In the genomic region with DNA sequence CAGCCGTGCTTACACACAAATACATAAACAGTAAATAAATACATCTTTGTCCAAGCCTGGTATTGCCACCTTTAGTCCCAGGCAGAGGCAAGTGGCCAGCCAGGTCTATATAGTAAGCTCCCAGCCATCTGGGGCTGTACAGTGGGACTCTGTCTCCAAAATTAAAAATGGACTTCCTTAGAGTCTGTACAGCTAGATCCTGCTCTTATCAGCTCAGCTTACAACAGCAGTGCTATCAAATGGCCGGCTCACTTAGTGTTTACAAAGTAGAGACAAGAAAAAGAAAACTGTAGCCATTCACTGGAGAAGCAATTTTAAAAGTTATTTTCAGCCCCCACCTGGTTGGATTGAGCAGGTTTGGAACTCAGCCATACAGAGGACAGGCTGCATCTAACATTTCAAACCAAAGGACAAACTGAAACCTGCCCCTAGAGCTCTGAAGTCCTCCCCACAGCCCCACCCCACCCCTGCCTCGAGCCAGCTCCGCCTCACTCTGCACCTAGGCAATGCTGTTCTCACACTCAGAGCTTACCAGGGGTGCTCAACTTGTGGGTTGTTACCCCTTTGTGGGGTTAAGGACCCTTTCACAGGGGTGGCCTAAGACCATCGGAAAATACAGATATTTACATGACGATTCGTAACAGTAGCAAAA, we compare ENCODE assay signal across 15 mouse cellular contexts. TPM values are rescaled to one million over a fixed set of nuclear protein-coding genes. Genes with fewer than 3 reads are reported as not detected.
DNase-seq lines count a peak whose midpoint lies in the region; ATAC-seq lines count a peak whose summit lies in the region.
"Had no signal": no experiment of that assay in that cellular context is flagged by ENCODE, and none has a peak within 500 bp of the region (broad histone marks: within the 10 kb centered on the region; RNA-seq: fewer than 3 reads in every experiment).

No protein-coding gene starts in this region.

- H3K36me3 ChIP-seq in intestine, embryonic 14.5 days (ENCODE audit: control insufficient read depth, insufficient read depth, low read length): no peaks in the 10 kb centered on the region
- H3K36me3 ChIP-seq: embryonic facial prominence, embryonic 10.5 days; forebrain, embryonic 12.5 days; lung, embryonic 15.5 days; midbrain, embryonic 15.5 days had no signal

- H3K4me3 ChIP-seq in intestine, embryonic 14.5 days (ENCODE audit: low read depth, low read length): 0 out of 2 replicates have a peak overlapping the region, but pooled peaks have one; percentile 6
- H3K4me3 ChIP-seq: embryonic facial prominence, embryonic 10.5 days; forebrain, embryonic 12.5 days; lung, embryonic 15.5 days; midbrain, embryonic 15.5 days had no signal

- no peaks in the 10 kb centered on the region; the same call in 1 of the 2 replicates for H3K4me1 ChIP-seq in intestine, embryonic 14.5 days (replicated peaks; ENCODE audit: control insufficient read depth, insufficient read depth, low read length)
- H3K4me1 ChIP-seq: lung, embryonic 15.5 days; midbrain, embryonic 15.5 days had no signal

- no peak overlapping the region for H3K9ac ChIP-seq in intestine, embryonic 14.5 days (ENCODE audit: low read length)
- H3K9ac ChIP-seq: forebrain, embryonic 12.5 days; lung, embryonic 15.5 days; midbrain, embryonic 15.5 days had no signal

- peak overlapping the region; percentile 27 for H3K4me2 ChIP-seq in intestine, embryonic 14.5 days (ENCODE audit: low read length)
- H3K4me2 ChIP-seq: forebrain, embryonic 12.5 days; lung, embryonic 15.5 days; midbrain, embryonic 15.5 days had no signal

- peak overlapping the region; percentile 69 for H3K27ac ChIP-seq in intestine, embryonic 14.5 days (ENCODE audit: low read depth)
- H3K27ac ChIP-seq: embryonic facial prominence, embryonic 10.5 days; forebrain, embryonic 12.5 days; lung, embryonic 15.5 days; midbrain, embryonic 15.5 days had no signal

- peak; percentile 55 for DNase-seq in heart, adult 11 months
- no peak for DNase-seq in heart, adult 8-10 months (ENCODE audit: low spot score)
- DNase-seq in intestine, embryonic 14.5 days (ENCODE audit: low spot score): no peak
- peak; percentile 60 for DNase-seq in kidney, postnatal 14 days
- DNase-seq in adrenal gland, adult (ENCODE audit: inconsistent age in 2 of 2, low spot score in 1 of 2): no peak
- no peak for DNase-seq in frontal cortex, postnatal 25 days (ENCODE audit: low spot score in 2 of 2)
- DNase-seq: gastrocnemius, postnatal 14 days; thymus, adult 18-20 months had no signal

- no peaks in the 10 kb centered on the region for H3K9me3 ChIP-seq in intestine, embryonic 14.5 days (ENCODE audit: control insufficient read depth, low read length)
- H3K9me3 ChIP-seq: embryonic facial prominence, embryonic 10.5 days; forebrain, embryonic 12.5 days; lung, embryonic 15.5 days; midbrain, embryonic 15.5 days had no signal

- peak; percentile 51; the same call in 1 of the 2 replicates for ATAC-seq in intestine, embryonic 14.5 days (replicated peaks; ENCODE audit: low FRiP score, low TSS enrichment, low read depth)
- ATAC-seq in megakaryocyte-erythroid progenitor cell, adult 5-6 weeks (replicated peaks; ENCODE audit: low FRiP score, low TSS enrichment, poor library complexity, severe bottlenecking): peak; percentile 60; the same call in 1 of the 2 replicates
- ATAC-seq in CD4-positive, CD25-positive, alpha-beta regulatory T cell, adult 4 months: no peak
- ATAC-seq: midbrain, embryonic 15.5 days had no signal

- WGBS in intestine, embryonic 14.5 days: 35% methylated on average over 7 of the region's 7 CpGs

- H3K27me3 ChIP-seq in intestine, embryonic 14.5 days (replicated peaks; ENCODE audit: control insufficient read depth, insufficient read depth, low read length): no peaks in the 10 kb centered on the region
- H3K27me3 ChIP-seq: midbrain, embryonic 15.5 days had no signal

RNA-seq across cellular contexts. Expression of a gene that starts 6.5 kb away (rescaled TPM):
- not detected for total RNA-seq in heart, adult 8-10 months (2022)
- 8.4 and 10.0 TPM in 2 replicates for polyA plus RNA-seq in intestine, embryonic 14.5 days (2014; fragmentation: Nextera tagmentation; extraction: Ambion mirVana)
- not detected in 2 replicates for total RNA-seq in megakaryocyte-erythroid progenitor cell, adult 5-6 weeks (2014; fragmentation: Nextera tagmentation)
- total RNA-seq in megakaryocyte-erythroid progenitor cell, adult 5-6 weeks (2017): not detected in 2 replicates
- polyA plus RNA-seq in CD4-positive, CD25-positive, alpha-beta regulatory T cell, adult 4 months (2017; shearing (Covaris generic)): under 1 TPM in 1 of 2 experiments, not detected in 1; 0.09 TPM
- total RNA-seq: gastrocnemius, postnatal 14 days; left cerebral cortex, adult 18-20 months had no signal
- polyA plus RNA-seq: forebrain, embryonic 12.5 days had no signal

RNA-seq across cellular contexts. Expression of a gene that starts 22.5 kb away (rescaled TPM):
- 10 to 100 TPM; 20.5 to 31.0 (median 28.6) TPM for total RNA-seq in heart, adult 8-10 months (2022)
- 45.2 and 57.7 TPM in 2 replicates for polyA plus RNA-seq in intestine, embryonic 14.5 days (2014; fragmentation: Nextera tagmentation; extraction: Ambion mirVana)
- 20.0 and 21.2 TPM in 2 replicates for total RNA-seq in megakaryocyte-erythroid progenitor cell, adult 5-6 weeks (2014; fragmentation: Nextera tagmentation)
- 13.2 and 20.1 TPM in 2 replicates for total RNA-seq in megakaryocyte-erythroid progenitor cell, adult 5-6 weeks (2017)
- 10 to 100 TPM; 34.5 to 46.3 TPM for polyA plus RNA-seq in CD4-positive, CD25-positive, alpha-beta regulatory T cell, adult 4 months (2017; shearing (Covaris generic))

RNA-seq across cellular contexts. Expression of a gene that starts 41.4 kb away (rescaled TPM):
- under 1 TPM; 0.44 to 0.72 (median 0.59) TPM for total RNA-seq in heart, adult 8-10 months (2022)
- 1.7 and 2.3 TPM in 2 replicates for polyA plus RNA-seq in intestine, embryonic 14.5 days (2014; fragmentation: Nextera tagmentation; extraction: Ambion mirVana)
- total RNA-seq in megakaryocyte-erythroid progenitor cell, adult 5-6 weeks (2014; fragmentation: Nextera tagmentation): 12.2 and 21.1 TPM in 2 replicates
- 2.6 and 7.0 TPM in 2 replicates for total RNA-seq in megakaryocyte-erythroid progenitor cell, adult 5-6 weeks (2017)
- 1 to 10 TPM; 5.8 to 9.1 TPM for polyA plus RNA-seq in CD4-positive, CD25-positive, alpha-beta regulatory T cell, adult 4 months (2017; shearing (Covaris generic))
- total RNA-seq: gastrocnemius, postnatal 14 days had no signal
- polyA plus RNA-seq: embryonic facial prominence, embryonic 10.5 days had no signal

RNA-seq across cellular contexts. Expression of a gene that starts 46.5 kb away (rescaled TPM):
- 10 to 100 TPM; 26.3 to 31.9 (median 29.0) TPM for total RNA-seq in heart, adult 8-10 months (2022)
- polyA plus RNA-seq in intestine, embryonic 14.5 days (2014; fragmentation: Nextera tagmentation; extraction: Ambion mirVana): 21.1 and 21.5 TPM in 2 replicates
- total RNA-seq in megakaryocyte-erythroid progenitor cell, adult 5-6 weeks (2014; fragmentation: Nextera tagmentation): 47.2 and 47.5 TPM in 2 replicates
- 20.0 and 23.0 TPM in 2 replicates for total RNA-seq in megakaryocyte-erythroid progenitor cell, adult 5-6 weeks (2017)
- 10 to 100 TPM; 10.2 to 14.2 TPM for polyA plus RNA-seq in CD4-positive, CD25-positive, alpha-beta regulatory T cell, adult 4 months (2017; shearing (Covaris generic))

Comparison
In these comparisons a context has a peak if more than half of its experiments do, and no peak if none do; other contexts are left out.
1. DNase-seq: peak in heart, adult 11 months (single experiment) and kidney, postnatal 14 days (single experiment); none in heart, adult 8-10 months (single experiment), intestine, embryonic 14.5 days (single experiment), adrenal gland, adult (0 of 2) and frontal cortex, postnatal 25 days (0 of 2).